Mouse (Mus musculus) C2C12 (cell line): ENCODE data around the gene Mpg. TPM values are rescaled to one million over a fixed set of nuclear protein-coding genes. Genes with fewer than 3 reads are reported as not detected.

ENCODE experiments used
- H3K27me3 ChIP-seq: one replicate; pipeline ENCODE4 v1.6.1; 2011; ENCODE audit not compliant: control insufficient read depth, insufficient read depth, insufficient read length
- H3K36me3 ChIP-seq: one replicate; pipeline ENCODE4 v1.6.1; 2011; ENCODE audit not compliant: control insufficient read depth, insufficient read depth
- H3K4me3 ChIP-seq: one replicate; pipeline ENCODE4 v1.5.1; 2011; ENCODE audit warnings: mild to moderate bottlenecking, control low read depth; ENCODE audit not compliant: poor library complexity, insufficient read depth, severe bottlenecking
- H3K79me2 ChIP-seq: one replicate; pipeline ENCODE4 v1.6.1; 2011; ENCODE audit not compliant: control insufficient read depth, insufficient read depth
- H3K79me3 ChIP-seq: one replicate; pipeline ENCODE4 v1.6.1; 2011; ENCODE audit warnings: low read depth, control low read depth
- H3ac ChIP-seq: one replicate; pipeline ENCODE3; 2011; ENCODE audit warnings: low read depth; ENCODE audit not compliant: control insufficient read depth, insufficient read length
- CEBPB ChIP-seq: IDR thresholded peaks from one replicate; pipeline ENCODE4 v1.6.1; 2011; ENCODE audit warnings: low read depth, mild to moderate bottlenecking, control low read depth, moderate library complexity
- CTCF ChIP-seq: IDR thresholded peaks from one replicate; pipeline ENCODE4 v1.5.1; 2011; ENCODE audit not compliant: control insufficient read depth, insufficient read depth, insufficient read length
- FOSL1 ChIP-seq: IDR thresholded peaks from one replicate; pipeline ENCODE4 v1.8.0; 2011; ENCODE audit warnings: mild to moderate bottlenecking, low read length; ENCODE audit not compliant: poor library complexity, insufficient read depth, severe bottlenecking
- MAX ChIP-seq: IDR thresholded peaks from one replicate; pipeline ENCODE4 v1.6.1; 2011; ENCODE audit warnings: mild to moderate bottlenecking, control low read depth
- MYOD1 ChIP-seq: IDR thresholded peaks from one replicate; pipeline ENCODE4 v1.6.1; 2011; ENCODE audit warnings: low read depth; ENCODE audit not compliant: control insufficient read depth, insufficient read length
- MYOG ChIP-seq: IDR thresholded peaks from one replicate; pipeline ENCODE4 v1.6.1; 2011; ENCODE audit not compliant: control insufficient read depth, insufficient read length; ENCODE audit errors: extremely low read depth
- USF1 ChIP-seq: IDR thresholded peaks from one replicate; pipeline ENCODE4 v1.6.1; 2011; ENCODE audit warnings: low read depth, mild to moderate bottlenecking, control low read depth, moderate library complexity
- polyA plus RNA-seq: library from polyadenylated mRNA; unstranded; fragments of >200 nt; fragmentation: generic; extraction: Trizol; gene quantifications from one replicate; pipeline ENCODE4 v1.2.1, GENCODE M21; 2012; ENCODE audit warnings: missing spikeins

The Mpg gene
- polyA plus RNA-seq, 1 experiment = 19.9 TPM

DNA sequence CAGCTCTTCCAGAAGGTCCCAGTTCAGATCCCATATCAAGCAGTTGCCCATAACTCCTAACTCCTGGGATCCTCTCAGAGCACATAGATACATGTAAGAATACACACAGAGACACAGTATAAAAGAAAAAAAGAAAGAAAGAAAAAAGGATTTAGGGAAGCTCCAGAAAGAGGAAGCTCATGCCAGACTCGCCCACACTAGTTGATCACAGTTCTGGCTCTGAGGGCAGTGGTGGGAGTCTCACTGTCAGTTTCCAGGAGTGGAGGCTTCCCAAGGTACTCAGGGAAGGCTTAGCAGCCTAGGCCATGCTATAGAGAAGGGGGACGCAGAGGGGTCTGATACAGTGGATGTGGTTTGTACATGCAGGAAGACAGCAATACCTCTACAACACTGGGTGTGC, 4.8 kb downstream of the Mpg start:
- TF ChIP-seq CTCF (no peak), MAX (no peak), MYOG (no peak), CEBPB (no peak), MYOD1 (no peak), USF1 (no peak), FOSL1 (no peak)
- Histone ChIP-seq H3K27me3 (no peaks in the 10 kb centered on the region), H3ac (no peak overlapping the region), H3K79me2 (peaks cover 13% of the 10 kb centered on the region), H3K36me3 (peaks cover 62% of the 10 kb centered on the region), H3K4me3 (no peak overlapping the region), H3K79me3 (no peaks in the 10 kb centered on the region)

DNA sequence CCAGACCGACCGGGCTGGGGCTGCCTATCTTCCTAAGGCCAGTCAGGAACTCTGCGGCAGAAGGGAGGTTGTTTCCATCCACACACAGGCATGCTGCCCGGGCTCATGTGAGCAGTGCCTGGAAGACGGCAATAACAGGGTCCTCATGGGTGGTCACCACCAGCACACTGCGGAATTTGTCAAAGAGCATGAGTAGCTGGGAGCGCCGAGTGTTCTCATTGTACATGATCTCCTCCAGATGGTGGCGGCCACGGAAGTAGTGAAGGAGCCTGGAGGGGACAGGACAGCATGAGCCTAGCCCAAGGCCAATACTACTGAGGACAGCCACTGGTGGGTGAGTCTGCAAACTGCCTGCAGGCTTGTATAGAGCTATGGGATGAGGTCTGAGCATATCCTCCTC, 6.5 kb downstream of the Mpg start:
- Histone ChIP-seq H3K4me3 (no peak overlapping the region), H3ac (no peak overlapping the region), H3K79me2 (no peaks in the 10 kb centered on the region), H3K79me3 (no peaks in the 10 kb centered on the region), H3K27me3 (no peaks in the 10 kb centered on the region), H3K36me3 (peaks cover 74% of the 10 kb centered on the region)
- TF ChIP-seq CEBPB = no peak
- no peak for TF ChIP-seq MAX
- TF ChIP-seq MYOG = no peak
- TF ChIP-seq MYOD1 = no peak
- no peak for TF ChIP-seq USF1
- TF ChIP-seq CTCF = no peak
- no peak for TF ChIP-seq FOSL1

DNA sequence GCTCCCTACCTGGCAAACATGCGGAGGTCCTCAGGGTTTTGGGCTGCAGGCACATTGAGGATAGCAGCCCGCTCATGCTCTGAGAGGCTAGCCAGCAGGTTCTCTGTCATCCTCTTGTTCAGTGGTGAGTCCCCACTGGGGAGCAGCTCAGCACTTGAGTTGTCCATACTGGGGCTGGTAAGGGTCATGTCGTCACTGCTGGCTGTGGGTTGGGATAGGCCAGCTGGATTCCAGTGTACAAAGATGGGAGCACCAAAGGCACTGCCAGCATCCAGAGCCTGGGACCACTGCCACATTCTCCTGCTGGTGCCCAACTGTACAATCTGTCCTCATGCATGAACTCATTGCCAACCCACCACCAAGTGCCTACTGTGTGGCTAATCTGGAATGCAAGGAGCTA, 7.6 kb downstream of the Mpg start:
- TF ChIP-seq MAX (no peak), CTCF (no peak), USF1 (no peak), CEBPB (no peak)
- H3K79me3 ChIP-seq = no peaks in the 10 kb centered on the region
- H3K79me2 ChIP-seq = no peaks in the 10 kb centered on the region
- H3K4me3 ChIP-seq = no peak overlapping the region
- peaks cover 75% of the 10 kb centered on the region for H3K36me3 ChIP-seq
- no peak overlapping the region for H3ac ChIP-seq
- no peaks in the 10 kb centered on the region for H3K27me3 ChIP-seq

DNA sequence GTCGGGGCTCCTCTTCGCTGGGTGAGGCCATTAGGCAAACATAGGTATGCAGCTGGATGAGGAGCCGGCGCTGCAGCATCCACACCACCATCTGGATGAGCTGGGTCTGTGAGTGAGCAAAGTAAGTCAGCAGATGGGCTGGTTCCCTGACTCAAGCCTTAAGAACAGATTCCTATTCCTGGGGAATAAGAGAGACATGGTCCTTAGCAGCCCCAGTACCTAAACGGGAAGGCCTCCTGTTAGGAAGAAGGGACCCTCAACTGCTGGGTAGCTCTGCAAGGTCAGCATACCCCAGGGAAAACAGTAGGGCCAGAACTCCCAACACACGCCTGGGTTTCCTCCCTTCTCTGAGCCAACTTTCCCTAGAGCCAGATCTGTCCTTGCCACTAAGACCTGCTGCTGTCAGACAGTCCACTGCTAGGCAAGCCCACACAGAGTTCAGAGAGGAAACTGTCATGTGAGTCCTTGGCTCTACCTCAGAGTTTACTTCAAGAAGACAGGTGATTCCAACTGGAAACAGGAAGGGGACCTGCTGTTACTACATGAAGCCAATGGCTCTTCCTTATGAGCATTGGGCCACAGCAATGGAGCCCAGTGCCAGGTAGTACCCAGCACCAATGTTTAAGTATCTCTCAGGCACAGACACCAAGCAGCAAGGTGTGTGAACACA, 8.6 kb downstream of the Mpg start:
- TF ChIP-seq CEBPB (no peak), MYOD1 (no peak), MYOG (no peak), USF1 (no peak), CTCF (no peak), MAX (no peak), FOSL1 (no peak)
- no peaks in the 10 kb centered on the region for H3K79me3 ChIP-seq
- H3K36me3 ChIP-seq = peaks cover 70% of the 10 kb centered on the region
- H3K27me3 ChIP-seq = no peaks in the 10 kb centered on the region
- H3K79me2 ChIP-seq = no peaks in the 10 kb centered on the region
- no peak overlapping the region for H3K4me3 ChIP-seq
- H3ac ChIP-seq = no peak overlapping the region

DNA sequence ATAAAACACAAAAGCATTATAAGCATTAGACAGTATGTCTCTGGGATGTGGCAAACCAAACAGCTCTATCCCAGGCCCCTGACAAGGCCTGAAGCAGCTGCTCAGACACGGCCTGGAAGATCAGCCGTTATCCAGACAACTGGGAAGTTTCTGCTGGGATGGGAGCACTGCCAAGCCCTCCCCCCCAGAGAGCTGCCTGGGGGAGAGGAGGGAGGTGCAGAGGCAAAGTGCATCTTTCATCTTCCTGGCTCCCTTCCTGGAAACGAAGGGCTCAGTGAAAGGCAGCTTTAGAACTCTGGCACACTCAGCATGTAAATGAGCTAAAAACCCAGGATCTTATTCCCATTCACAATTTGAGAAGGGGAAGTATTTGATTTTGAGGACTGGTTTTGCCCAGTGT, 9.3 kb downstream of the Mpg start:
- no peaks in the 10 kb centered on the region for H3K79me3 ChIP-seq
- no peaks in the 10 kb centered on the region for H3K27me3 ChIP-seq
- no peak overlapping the region for H3ac ChIP-seq
- no peaks in the 10 kb centered on the region for H3K79me2 ChIP-seq
- TF ChIP-seq CTCF (no peak), MAX (no peak), FOSL1 (no peak), CEBPB (no peak), MYOG (no peak), USF1 (no peak), MYOD1 (no peak)
- H3K36me3 ChIP-seq = peaks cover 64% of the 10 kb centered on the region
- H3K4me3 ChIP-seq = no peak overlapping the region

DNA sequence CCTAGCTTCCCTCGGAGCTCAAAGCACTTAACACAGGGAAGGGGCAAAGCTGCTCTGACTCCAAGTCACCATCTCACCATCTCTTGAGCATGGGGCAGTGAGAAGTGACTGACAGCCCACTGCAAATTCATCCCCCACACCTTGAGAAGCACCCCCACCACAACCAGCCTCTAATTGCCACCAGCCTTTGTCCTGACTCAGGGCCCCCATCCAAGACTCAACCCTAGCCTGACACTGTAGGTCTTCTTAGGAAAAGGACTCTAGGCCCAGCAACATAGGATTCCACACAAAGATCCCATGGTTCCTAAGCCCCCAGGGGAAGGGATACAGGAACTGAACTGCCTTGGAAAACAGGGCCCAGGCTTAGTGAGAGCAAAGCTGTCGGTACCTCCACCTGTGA, 9.8 kb downstream of the Mpg start:
- Histone ChIP-seq H3K4me3 (no peak overlapping the region), H3K36me3 (peaks cover 60% of the 10 kb centered on the region), H3ac (no peak overlapping the region), H3K27me3 (no peaks in the 10 kb centered on the region), H3K79me2 (no peaks in the 10 kb centered on the region), H3K79me3 (no peaks in the 10 kb centered on the region)
- TF ChIP-seq CTCF (no peak), USF1 (no peak), MYOG (no peak), MYOD1 (no peak), CEBPB (no peak), MAX (no peak), FOSL1 (no peak)
